Mouse (Mus musculus) megakaryocyte, embryonic 14.5 days (primary cell): ENCODE measurements around the gene Rab22a. TPM values are rescaled to one million over a fixed set of nuclear protein-coding genes. Genes with fewer than 3 reads are reported as not detected.
"Not testable (repeated sequence)": the region's sequence is repeated elsewhere in the genome, so short reads cannot be mapped to it uniquely, and the experiment has no call there.

Experiments
- H3K27me3 ChIP-seq: replicated peaks from 2 replicates; pipeline ENCODE3; 2012; ENCODE audit warnings: inconsistent platforms
- H3K36me3 ChIP-seq: replicated peaks from 2 replicates; pipeline ENCODE3; 2012; ENCODE audit warnings: low read length, inconsistent platforms, mixed read lengths
- H3K4me1 ChIP-seq: 2 replicates; pipeline ENCODE4 v1.6.1; 2012; ENCODE audit warnings: inconsistent platforms
- H3K4me3 ChIP-seq: replicated peaks from 2 replicates; pipeline ENCODE3; 2012; ENCODE audit warnings: moderate library complexity, mild to moderate bottlenecking, inconsistent platforms
- H3K9me3 ChIP-seq: 2 replicates; pipeline ENCODE4 v1.6.1; 2012; ENCODE audit warnings: inconsistent platforms
- FLI1 ChIP-seq: IDR thresholded peaks from 2 replicates; pipeline ENCODE4 v1.6.1; 2012; ENCODE audit warnings: low read length, inconsistent platforms, mixed read lengths
- GATA1 ChIP-seq: IDR thresholded peaks from 3 replicates; pipeline ENCODE4 v1.6.1; 2012; ENCODE audit warnings: mixed read lengths, low read length, inconsistent platforms, borderline replicate concordance
- polyA plus RNA-seq: library from polyadenylated mRNA; stranded (reverse); fragments of >175 nt; gene quantifications from 2 replicates; pipeline ENCODE4 v1.2.3, GENCODE M21; 2012; ENCODE audit warnings: low replicate concordance; ENCODE audit not compliant: insufficient read depth

Rab22a gene
- 19.3 and 26.1 TPM in 2 replicates for polyA plus RNA-seq

DNA sequence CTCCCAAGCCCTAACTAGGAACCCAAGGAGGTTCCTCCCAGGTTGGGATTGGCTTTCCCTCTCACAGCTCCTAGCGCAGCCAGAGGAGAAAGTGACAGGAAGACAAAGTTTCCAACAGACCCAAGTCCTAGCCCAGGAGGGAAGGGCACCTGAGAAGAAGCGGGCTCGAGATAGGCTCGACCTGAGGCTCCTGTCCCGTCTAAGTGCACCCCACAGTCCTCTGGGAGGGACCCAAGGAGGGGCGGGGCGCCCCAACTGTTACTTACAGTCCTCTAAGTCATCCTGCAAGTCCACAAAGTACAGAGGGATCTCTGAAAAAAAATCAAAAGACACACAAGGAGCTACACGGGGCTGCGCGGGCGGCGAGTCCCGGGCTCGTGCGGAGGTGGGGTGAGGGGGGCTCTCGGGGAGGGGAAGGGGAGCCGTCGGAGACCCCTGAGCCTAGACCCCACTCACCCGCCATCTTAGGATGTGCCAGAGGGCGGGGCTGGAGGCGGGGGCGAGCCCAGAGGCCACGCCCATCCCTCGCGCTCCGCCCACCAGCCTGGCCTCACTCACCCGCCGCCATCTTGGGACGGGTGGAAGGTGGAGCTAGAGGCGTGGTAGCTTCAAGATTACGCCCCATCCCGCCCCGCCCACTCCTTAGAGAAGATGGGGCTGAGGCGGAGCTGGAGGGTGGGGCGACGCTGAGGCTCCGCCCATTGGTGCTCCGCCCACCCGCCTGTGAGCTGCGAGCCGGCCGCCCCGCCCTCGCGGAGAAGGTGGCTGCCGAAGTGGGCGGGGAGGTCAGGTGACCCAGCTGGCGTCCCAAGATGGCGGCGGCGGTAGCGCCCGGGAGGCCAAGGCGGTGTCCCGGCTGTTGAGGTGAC is at the start of gene Rab22a:
Gene Rab22a (plus strand): TSS at position 704 of the 869 bp plus-strand sequence.
- peaks cover 39% of the 10 kb centered on the region for H3K36me3 ChIP-seq
- peaks cover 65% of the 10 kb centered on the region for H3K4me1 ChIP-seq
- H3K27me3 ChIP-seq = no peaks in the 10 kb centered on the region
- H3K9me3 ChIP-seq = no peaks in the 10 kb centered on the region
- H3K4me3 ChIP-seq = peak within 1 kb of the TSS; percentile 95
- TF ChIP-seq GATA1 = no peak
- no peak for TF ChIP-seq FLI1

DNA sequence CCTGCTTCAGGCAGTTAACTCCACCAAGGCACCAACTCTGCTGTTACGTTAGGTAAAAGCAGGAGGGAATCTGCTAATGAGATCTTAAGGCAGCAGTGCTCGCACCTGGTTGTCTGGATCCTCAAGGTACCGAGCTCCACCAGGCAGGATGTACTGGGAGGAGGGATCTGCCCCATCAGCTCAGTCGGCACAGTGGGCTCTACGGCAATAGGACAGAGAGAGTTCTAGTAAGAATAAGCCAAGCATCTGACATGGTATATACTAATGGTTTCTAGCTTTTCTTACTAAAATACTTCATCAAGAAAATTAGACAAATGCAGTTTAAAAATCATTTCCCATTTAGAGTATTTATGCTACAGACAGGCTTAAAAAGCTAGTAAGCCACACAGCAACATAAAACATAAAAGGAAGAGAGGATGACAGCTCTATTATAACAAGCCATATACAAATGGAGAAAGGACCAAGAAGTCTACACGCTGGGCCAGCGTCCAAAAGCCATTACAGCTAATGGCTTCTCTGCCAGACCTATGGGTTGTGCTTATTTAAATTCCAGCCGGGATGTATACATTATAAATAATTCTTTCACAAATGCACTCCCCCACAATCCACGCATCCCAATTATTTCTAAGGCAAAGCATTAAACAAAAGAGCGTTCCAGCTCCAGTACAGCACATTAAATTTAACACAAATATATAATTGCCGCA is 44.0 kb upstream of the Rab22a start:
- no peaks in the 10 kb centered on the region for H3K27me3 ChIP-seq
- TF ChIP-seq GATA1 (no peak), FLI1 (no peak)
- H3K4me3 ChIP-seq = peak overlapping the region; percentile 28
- peaks cover 51% of the 10 kb centered on the region for H3K36me3 ChIP-seq
- H3K4me1 ChIP-seq = peaks cover 57% of the 10 kb centered on the region
- H3K9me3 ChIP-seq = peaks cover 3% of the 10 kb centered on the region; the same call in 1 of the 2 replicates

GRCm38 (mm10) chr2:173616156-173616555 is 43.4 kb upstream of the Rab22a start:
- TF ChIP-seq GATA1 (no peak), FLI1 (no peak)
- H3K27me3 ChIP-seq = no peaks in the 10 kb centered on the region
- H3K4me3 ChIP-seq = peak overlapping the region; percentile 42
- peaks cover 45% of the 10 kb centered on the region for H3K36me3 ChIP-seq
- peaks cover 61% of the 10 kb centered on the region for H3K4me1 ChIP-seq
- peaks cover 3% of the 10 kb centered on the region; the same call in 1 of the 2 replicates for H3K9me3 ChIP-seq

DNA sequence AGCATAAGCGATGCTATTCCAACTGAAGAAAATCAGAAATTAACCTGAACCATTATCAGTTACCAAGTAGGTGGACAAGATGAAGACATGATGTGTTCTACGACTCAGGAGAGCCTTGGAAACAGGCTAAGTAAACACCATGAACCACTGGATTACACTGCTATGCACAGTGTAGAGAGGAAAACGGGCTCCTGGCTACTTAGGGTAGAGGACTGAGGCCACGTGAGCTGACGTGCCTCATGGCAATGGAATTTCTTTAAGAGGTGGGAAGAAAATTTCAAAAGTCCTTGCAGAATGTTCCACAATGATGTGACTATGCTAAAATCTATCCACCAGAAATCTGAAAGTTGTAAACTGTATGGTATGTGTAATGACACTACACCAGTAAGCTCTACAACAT is 40.4 kb upstream of the Rab22a start:
- no peak for TF ChIP-seq GATA1
- no peak for TF ChIP-seq FLI1
- Histone ChIP-seq H3K4me3 (no peak overlapping the region), H3K4me1 (peaks cover 68% of the 10 kb centered on the region), H3K27me3 (no peaks in the 10 kb centered on the region), H3K36me3 (peaks cover 29% of the 10 kb centered on the region), H3K9me3 (peaks cover 3% of the 10 kb centered on the region; the same call in 1 of the 2 replicates)

DNA sequence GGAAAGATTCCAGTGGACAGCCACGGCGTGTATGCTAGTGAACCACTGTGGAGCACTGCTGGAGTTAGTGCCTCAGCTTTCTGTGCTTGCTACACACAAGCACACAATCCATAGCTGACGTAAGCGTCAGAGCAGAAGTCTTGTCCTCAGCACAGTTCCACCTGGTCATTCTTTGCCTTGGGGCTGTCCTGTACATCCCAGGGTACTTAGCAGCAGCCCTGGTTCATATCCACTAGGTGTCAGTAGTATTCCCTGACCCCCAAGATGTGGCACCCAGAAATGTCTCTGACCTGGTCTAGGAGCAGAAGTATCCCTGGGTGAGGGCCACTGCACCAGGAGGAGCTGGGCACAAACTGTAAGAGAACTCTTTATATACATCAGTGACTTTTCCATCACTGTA is 38.9 kb upstream of the Rab22a start:
- H3K4me3 ChIP-seq = no peak overlapping the region
- peaks cover 3% of the 10 kb centered on the region; the same call in 1 of the 2 replicates for H3K9me3 ChIP-seq
- TF ChIP-seq FLI1 = no peak
- TF ChIP-seq GATA1 = no peak

DNA sequence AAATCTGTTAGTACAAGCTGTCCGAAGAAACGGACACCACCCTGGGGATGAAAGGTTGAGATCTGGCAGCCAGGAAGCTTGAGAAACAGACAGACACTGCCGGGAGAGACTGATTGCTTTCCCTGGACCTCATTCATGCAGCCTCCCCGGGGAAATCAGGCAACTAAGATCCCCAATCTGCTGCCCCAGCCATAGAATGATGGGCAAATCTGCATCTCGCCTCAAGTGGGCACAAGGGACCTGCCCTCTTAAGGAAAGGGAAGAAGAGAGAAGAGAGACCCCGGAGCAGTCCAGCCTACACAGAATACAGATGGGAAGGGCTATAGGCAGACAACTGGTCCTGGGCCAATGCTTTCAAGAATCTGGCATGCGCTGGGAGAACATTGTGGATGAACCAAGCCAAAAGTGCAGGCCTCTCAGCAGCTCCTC is 37.4 kb upstream of the Rab22a start:
- Histone ChIP-seq H3K27me3 (no peaks in the 10 kb centered on the region), H3K4me3 (no peak overlapping the region), H3K9me3 (peaks cover 3% of the 10 kb centered on the region; the same call in 1 of the 2 replicates), H3K36me3 (peaks cover 24% of the 10 kb centered on the region), H3K4me1 (peaks cover 57% of the 10 kb centered on the region)
- TF ChIP-seq FLI1 (no peak), GATA1 (no peak)

More for the DNA sequence above, 38.9 kb upstream of the Rab22a start:
- H3K27me3 ChIP-seq = no peaks in the 10 kb centered on the region
- peaks cover 70% of the 10 kb centered on the region for H3K4me1 ChIP-seq
- H3K36me3 ChIP-seq = peaks cover 24% of the 10 kb centered on the region

- Histone ChIP-seq H3K27me3 (no peaks in the 10 kb centered on the region), H3K4me1 (peaks cover 46% of the 10 kb centered on the region), H3K9me3 (no peaks in the 10 kb centered on the region), H3K4me3 (peak overlapping the region; percentile 80), H3K36me3 (peaks cover 22% of the 10 kb centered on the region)
- TF ChIP-seq GATA1 (no peak), FLI1 (no peak)
Observed at GRCm38 (mm10) chr2:173624667-173625066, 34.9 kb upstream of the Rab22a start.

- no peaks in the 10 kb centered on the region for H3K9me3 ChIP-seq
- H3K4me3 ChIP-seq = no peak overlapping the region
- peaks cover 34% of the 10 kb centered on the region for H3K4me1 ChIP-seq
- H3K36me3 ChIP-seq = peaks cover 28% of the 10 kb centered on the region
- no peaks in the 10 kb centered on the region for H3K27me3 ChIP-seq
- TF ChIP-seq FLI1 (no peak), GATA1 (no peak)
Observed at GRCm38 (mm10) chr2:173625786-173626185, 33.8 kb upstream of the Rab22a start.

GRCm38 (mm10) chr2:173634106-173634505 is 25.5 kb upstream of the Rab22a start:
- H3K27me3 ChIP-seq, H3K4me3 ChIP-seq: not testable (repeated sequence)
- peaks cover 13% of the 10 kb centered on the region for H3K36me3 ChIP-seq

DNA sequence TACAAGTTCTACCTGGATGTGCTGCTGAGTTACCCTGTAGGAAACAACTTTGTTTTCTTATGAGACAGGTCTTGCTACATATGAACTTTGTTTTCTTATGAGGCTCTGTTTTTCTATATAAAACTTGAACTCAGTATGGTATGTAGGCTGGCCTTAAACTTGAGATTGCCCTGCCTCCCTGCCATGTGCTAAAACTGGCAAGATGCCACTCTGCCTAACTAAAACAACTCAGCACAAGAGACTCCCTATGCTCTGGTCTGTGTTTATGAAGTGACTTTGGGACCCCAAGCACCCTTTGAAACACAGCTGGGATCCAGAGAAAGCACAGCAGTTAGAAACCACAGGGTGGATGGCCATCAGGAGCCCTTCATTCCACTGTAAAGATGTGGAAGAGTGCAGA is 18.2 kb upstream of the Rab22a start:
- Histone ChIP-seq H3K4me1 (peaks cover 10% of the 10 kb centered on the region; the same call in 1 of the 2 replicates), H3K4me3 (no peak overlapping the region), H3K27me3 (no peaks in the 10 kb centered on the region), H3K36me3 (peaks cover 37% of the 10 kb centered on the region), H3K9me3 (no peaks in the 10 kb centered on the region)
- TF ChIP-seq GATA1 (no peak), FLI1 (no peak)

More at GRCm38 (mm10) chr2:173634106-173634505, 25.5 kb upstream of the Rab22a start:
- H3K9me3 ChIP-seq, H3K4me1 ChIP-seq: not testable (repeated sequence)
